Mouse (Mus musculus) ES-Bruce4 (cell line): ENCODE data around the gene Ssrp1. TPM values are rescaled to one million over a fixed set of nuclear protein-coding genes. Genes with fewer than 3 reads are reported as not detected.

ENCODE experiments used
- H3K27ac ChIP-seq: 2 replicates; pipeline ENCODE4 v1.5.1; 2012; ENCODE audit warnings: low read length, inconsistent platforms; ENCODE audit not compliant: insufficient read depth
- H3K27me3 ChIP-seq: 2 replicates; pipeline ENCODE4 v1.6.1; 2012; ENCODE audit warnings: mild to moderate bottlenecking, low read length, inconsistent platforms; ENCODE audit not compliant: control insufficient read depth, poor library complexity, insufficient read depth, severe bottlenecking
- H3K36me3 ChIP-seq: 2 replicates; pipeline ENCODE4 v1.6.1; 2012; ENCODE audit warnings: inconsistent platforms, mild to moderate bottlenecking, low read length, moderate library complexity; ENCODE audit not compliant: control insufficient read depth, poor library complexity, insufficient read depth, severe bottlenecking
- H3K4me1 ChIP-seq: one replicate; pipeline ENCODE4 v1.8.1; 2011; ENCODE audit warnings: low read length; ENCODE audit not compliant: control insufficient read depth, insufficient read depth
- H3K4me3 ChIP-seq: 2 replicates; pipeline ENCODE4 v1.5.1; 2011; ENCODE audit warnings: low read depth, mild to moderate bottlenecking, low read length
- H3K9ac ChIP-seq: 2 replicates; pipeline ENCODE4 v1.6.1; 2012; ENCODE audit warnings: low read depth, mild to moderate bottlenecking, inconsistent platforms; ENCODE audit not compliant: poor library complexity, severe bottlenecking
- H3K9me3 ChIP-seq: replicated peaks from 2 replicates; pipeline ENCODE4 v1.6.1; 2012; ENCODE audit warnings: mild to moderate bottlenecking, low read length, inconsistent platforms; ENCODE audit not compliant: control insufficient read depth, poor library complexity, insufficient read depth, severe bottlenecking
- CTCF ChIP-seq: IDR thresholded peaks from one replicate; pipeline ENCODE4 v1.8.1; 2011; ENCODE audit warnings: low read depth, low read length
- EP300 ChIP-seq: IDR thresholded peaks from 2 replicates; pipeline ENCODE4 v1.6.1; 2011; ENCODE audit warnings: low read depth, low read length; ENCODE audit not compliant: insufficient read depth
- POLR2A ChIP-seq: IDR thresholded peaks from one replicate; pipeline ENCODE4 v1.8.1; 2011; ENCODE audit warnings: low read length; ENCODE audit not compliant: insufficient read depth
- polyA plus RNA-seq: library from polyadenylated mRNA; stranded (reverse); fragments of >200 nt; gene quantifications from 2 replicates; pipeline ENCODE4 v1.2.4, GENCODE M21; 2011; ENCODE audit warnings: low read depth; ENCODE audit not compliant: missing spikeins, insufficient read depth, insufficient read length

The Ssrp1 gene
- polyA plus RNA-seq, 1 experiment, result 228 TPM

DNA sequence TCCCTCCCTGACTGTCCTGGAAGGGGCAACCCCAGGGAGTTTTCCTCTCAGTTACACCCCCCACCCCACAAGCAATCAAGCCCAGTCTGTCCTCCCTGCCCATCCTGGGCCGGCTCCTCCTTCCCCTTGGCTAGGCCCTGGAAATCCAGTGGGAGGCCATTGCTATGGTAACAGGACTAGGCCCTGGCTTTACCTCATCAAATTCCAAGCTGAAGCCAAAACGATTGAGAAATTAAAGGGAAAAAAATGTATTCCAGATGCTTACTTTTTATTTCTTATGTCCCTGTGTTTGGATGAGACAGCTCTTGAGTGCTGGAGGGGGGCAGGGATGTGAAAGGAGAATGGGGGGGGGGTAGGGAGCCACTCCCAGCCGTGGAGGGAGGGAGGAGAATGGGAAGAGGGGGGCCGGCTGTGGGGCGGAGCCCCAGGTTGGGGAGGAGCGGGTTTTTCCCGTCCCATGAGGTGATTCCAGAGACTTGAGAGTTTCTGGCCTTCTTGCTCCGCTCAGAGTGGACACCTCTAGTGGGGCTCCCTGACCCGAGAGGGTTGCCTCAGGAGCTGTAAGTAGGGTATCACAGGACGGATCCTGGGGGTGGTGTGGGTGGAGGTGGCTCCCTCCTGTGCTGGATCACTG, 13.1 kb downstream of the Ssrp1 start:
- peak overlapping the region; percentile 7; the same call in 1 of the 2 replicates for H3K27ac ChIP-seq
- no peaks in the 10 kb centered on the region for H3K9me3 ChIP-seq
- TF ChIP-seq EP300, result no peak
- TF ChIP-seq POLR2A, result no peak
- no peak for TF ChIP-seq CTCF
- H3K9ac ChIP-seq, result peak overlapping the region; percentile 11; the same call in 1 of the 2 replicates
- H3K4me1 ChIP-seq, result peaks cover 6% of the 10 kb centered on the region
- H3K4me3 ChIP-seq, result peak overlapping the region; percentile 63
- H3K27me3 ChIP-seq, result no peaks in the 10 kb centered on the region
- peaks cover 20% of the 10 kb centered on the region for H3K36me3 ChIP-seq

DNA sequence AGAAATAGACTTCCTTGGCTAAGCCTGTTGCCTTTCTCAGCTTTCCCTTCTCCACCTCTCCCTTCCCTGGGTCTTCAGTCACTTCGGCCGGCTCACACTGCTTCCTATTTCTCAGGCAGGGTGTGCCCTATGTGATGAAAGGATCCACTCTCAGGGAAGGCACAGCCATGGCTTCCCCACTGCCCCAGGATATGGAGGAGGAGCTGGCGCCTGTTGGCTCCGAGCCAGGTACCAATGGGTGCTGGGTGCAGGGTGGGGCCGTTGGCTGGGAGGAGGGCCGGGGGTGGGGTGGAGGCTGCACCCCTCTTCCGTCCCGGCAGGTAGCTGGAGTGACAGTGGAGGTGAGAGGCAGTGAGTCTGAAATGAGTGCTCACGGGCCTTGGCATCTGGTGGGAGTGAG, 13.7 kb downstream of the Ssrp1 start:
- Histone ChIP-seq H3K9me3 (no peaks in the 10 kb centered on the region), H3K4me1 (peaks cover 6% of the 10 kb centered on the region), H3K4me3 (peak overlapping the region; percentile 63), H3K36me3 (peaks cover 15% of the 10 kb centered on the region), H3K27me3 (no peaks in the 10 kb centered on the region), H3K9ac (peak overlapping the region; percentile 11; the same call in 1 of the 2 replicates), H3K27ac (peak overlapping the region; percentile 7; the same call in 1 of the 2 replicates)
- TF ChIP-seq EP300 (no peak), CTCF (no peak), POLR2A (no peak)

- no peak overlapping the region for H3K4me3 ChIP-seq
- peaks cover 2% of the 10 kb centered on the region; the same call in 1 of the 2 replicates for H3K36me3 ChIP-seq
- no peak overlapping the region for H3K27ac ChIP-seq
- TF ChIP-seq POLR2A (no peak), EP300 (no peak), CTCF (no peak)
- no peak overlapping the region for H3K9ac ChIP-seq
- no peaks in the 10 kb centered on the region for H3K27me3 ChIP-seq
- H3K4me1 ChIP-seq, result peaks cover 6% of the 10 kb centered on the region
- no peaks in the 10 kb centered on the region for H3K9me3 ChIP-seq
These were observed 16.3 kb downstream of the Ssrp1 start for GRCm38 (mm10) chr2:85053192-85053816.

DNA sequence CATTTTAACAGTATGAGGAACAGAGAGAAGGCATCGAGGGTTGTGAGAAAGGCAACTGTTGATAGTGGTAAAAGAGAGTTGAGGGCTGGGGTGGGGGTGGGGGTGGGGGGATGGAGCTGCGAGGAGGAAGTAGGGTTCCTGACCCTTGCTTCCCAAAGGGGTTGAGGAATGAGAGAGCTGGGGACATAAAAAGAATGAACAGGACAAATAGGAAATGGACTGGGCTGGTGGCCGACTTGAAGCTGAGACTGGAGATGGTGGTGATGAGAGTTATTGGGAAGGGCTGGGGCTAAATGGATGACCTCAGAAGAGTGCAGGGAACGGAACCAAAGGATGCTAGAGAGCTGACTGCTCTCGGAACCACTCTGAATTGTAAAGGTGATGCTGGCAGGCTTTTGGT, 19.7 kb downstream of the Ssrp1 start:
- peaks cover 2% of the 10 kb centered on the region; the same call in 1 of the 2 replicates for H3K36me3 ChIP-seq
- no peak overlapping the region for H3K9ac ChIP-seq
- H3K4me3 ChIP-seq, result no peak overlapping the region
- H3K4me1 ChIP-seq, result peaks cover 2% of the 10 kb centered on the region
- H3K27me3 ChIP-seq, result no peaks in the 10 kb centered on the region
- H3K27ac ChIP-seq, result no peak overlapping the region
- H3K9me3 ChIP-seq, result no peaks in the 10 kb centered on the region
- no peak for TF ChIP-seq EP300
- TF ChIP-seq CTCF, result no peak
- no peak for TF ChIP-seq POLR2A

- Histone ChIP-seq H3K4me1 (peaks cover 2% of the 10 kb centered on the region), H3K27me3 (no peaks in the 10 kb centered on the region), H3K27ac (no peak overlapping the region), H3K9ac (no peak overlapping the region), H3K9me3 (no peaks in the 10 kb centered on the region), H3K36me3 (no peaks in the 10 kb centered on the region; the same call in 1 of the 2 replicates), H3K4me3 (no peak overlapping the region)
- no peak for TF ChIP-seq POLR2A
- no peak for TF ChIP-seq EP300
- TF ChIP-seq CTCF, result no peak
These were observed 22.6 kb downstream of the Ssrp1 start for GRCm38 (mm10) chr2:85059677-85060076.

- H3K4me1 ChIP-seq, result peaks cover 2% of the 10 kb centered on the region
- no peaks in the 10 kb centered on the region for H3K9me3 ChIP-seq
- H3K27me3 ChIP-seq, result no peaks in the 10 kb centered on the region
- no peaks in the 10 kb centered on the region for H3K36me3 ChIP-seq
- peak overlapping the region; percentile 39 for H3K9ac ChIP-seq
- no peak overlapping the region for H3K27ac ChIP-seq
- peak overlapping the region; percentile 33 for H3K4me3 ChIP-seq
- TF ChIP-seq CTCF (no peak), EP300 (no peak), POLR2A (no peak)
These were observed 23.6 kb downstream of the Ssrp1 start for GRCm38 (mm10) chr2:85060591-85061060.
